Mouse (Mus musculus) frontal cortex, adult 2 months (tissue): ENCODE measurements at regions not wholly inside any gene's neighbourhood (a gene's known extent, or its start where the extent isn't known, plus 50 kb on each side); places are given as distances from the start of the nearest gene placed in this dataset.
"Not testable (repeated sequence)": the region's sequence is repeated elsewhere in the genome, so short reads cannot be mapped to it uniquely, and the experiment has no call there.

Experiments used
- DNase-seq, 2 experiments: peaks; one replicate each; pipeline ENCODE4 v3.0.0; 2022; ENCODE audit warnings: low spot score in 1 of 2; ENCODE audit errors: extremely low spot score in 1 of 2

DNA sequence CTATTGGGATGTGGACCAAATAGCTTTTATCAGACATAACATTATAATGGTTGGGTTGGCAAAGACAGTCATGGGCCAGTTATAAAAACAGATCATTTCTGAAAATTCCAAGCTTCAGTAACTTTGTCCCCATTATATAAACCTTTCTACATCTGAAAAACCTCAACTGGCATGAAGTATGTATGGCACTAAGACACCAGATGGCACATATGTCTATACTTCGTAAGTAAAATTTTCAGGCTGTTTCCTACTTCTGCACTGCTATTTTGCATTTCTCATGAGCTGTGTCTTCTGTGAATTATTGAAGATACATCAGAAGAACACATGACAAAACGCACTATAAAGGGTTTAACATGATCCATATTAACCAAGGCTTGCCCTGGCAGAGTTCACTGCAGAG is 428.1 kb downstream of the Pom121l12 start:
- peak in 1 of 2 experiments; percentile 2 for DNase-seq

GRCm38 (mm10) chr11:15042168-15042567 is 443.1 kb downstream of the Pom121l12 start:
- no peak for DNase-seq

GRCm38 (mm10) chr11:15088918-15089645 is 490.0 kb downstream of the Pom121l12 start:
- DNase-seq: not testable (repeated sequence)

- no peak for DNase-seq
These were observed 497.8 kb downstream of the Pom121l12 start for GRCm38 (mm10) chr11:15096900-15097299.

GRCm38 (mm10) chr11:15108046-15108445 is 509.0 kb downstream of the Pom121l12 start:
- DNase-seq: peak in 1 of 2 experiments; percentile 5

DNA sequence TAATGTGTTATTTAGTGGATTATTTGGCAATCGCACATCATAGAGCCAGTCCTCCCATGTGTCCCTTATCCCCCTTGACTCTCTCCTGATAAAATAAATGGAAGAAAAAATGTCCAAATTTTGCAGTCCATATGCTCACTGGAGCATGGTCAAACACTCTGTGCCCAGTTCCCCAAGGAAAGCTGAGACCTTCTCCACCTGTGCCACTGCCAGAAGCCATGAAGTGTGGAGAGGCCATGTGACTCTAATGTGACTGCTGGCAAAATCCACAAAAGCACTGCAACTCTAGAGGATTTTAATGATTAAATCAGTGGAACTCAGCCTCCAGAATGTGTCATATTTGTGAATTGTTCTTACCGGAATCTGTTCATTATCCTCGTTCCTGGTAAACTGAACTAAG is 514.5 kb downstream of the Pom121l12 start:
- no peak for DNase-seq

DNA sequence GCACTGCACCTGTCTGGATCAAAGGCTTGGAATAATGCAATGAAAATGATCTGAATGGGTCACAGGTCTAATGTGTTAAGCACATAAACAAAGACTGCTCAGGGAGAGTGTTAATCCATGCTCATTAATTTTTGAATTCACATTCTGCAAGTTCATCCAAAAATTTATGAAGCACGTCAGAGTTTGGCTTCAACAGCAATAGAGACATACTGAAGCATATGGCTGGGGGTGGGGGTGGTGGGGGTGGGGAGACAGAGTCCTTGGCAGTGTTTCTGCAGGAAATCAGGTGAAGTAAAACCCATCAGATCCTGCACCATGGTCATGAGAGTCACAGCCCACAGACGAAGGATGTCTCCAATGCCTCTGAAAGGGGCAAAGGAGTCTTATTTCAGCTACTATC is 526.7 kb downstream of the Pom121l12 start:
- DNase-seq: no peak
